ENCODE assay signal across 13 mouse cellular contexts in genomic region chr1:137204371-137204770, GRCm38 (mm10).
"Had no signal": no experiment of that assay in that cellular context is flagged by ENCODE, and none has a peak within 500 bp of the region (broad histone marks: within the 10 kb centered on the region; RNA-seq: fewer than 3 reads in every experiment).

No protein-coding gene starts in this region.

- DNase-seq: gastrocnemius, adult 2 months; gastrocnemius, postnatal 10 days; gastrocnemius, postnatal 25 days; heart, adult 18-20 months; heart, postnatal 10 days; heart, postnatal 4 days; kidney, adult 18-20 months; kidney, adult 8-10 months; kidney, postnatal 14 days; kidney, postnatal 36 days; layer of hippocampus, adult 9-11 months; layer of hippocampus, postnatal 36 days; left cerebral cortex, postnatal 4 days had no signal
